9 mouse cellular contexts compared by ENCODE assay signal in genomic region chrX:60178744-60179458, GRCm38 (mm10). TPM values are rescaled to one million over a fixed set of nuclear protein-coding genes. Genes with fewer than 3 reads are reported as not detected.
A peak's percentile ranks its signal among the peaks of the same experiment; 100 is the strongest.
DNase-seq lines count a peak whose midpoint lies in the region; ATAC-seq and TF ChIP-seq lines count a peak whose summit lies in the region.
"Had no signal": no experiment of that assay in that cellular context is flagged by ENCODE, and none has a peak within 500 bp of the region (broad histone marks: within the 10 kb centered on the region; RNA-seq: fewer than 3 reads in every experiment).

Gene Mcf2, minus strand, starts transcription at chrX:60179089.

- no peaks in the 10 kb centered on the region for H3K36me3 ChIP-seq in kidney, postnatal 0 days (ENCODE audit: insufficient read depth, low read length)
- H3K36me3 ChIP-seq in heart, embryonic 11.5 days (ENCODE audit: control insufficient read depth, insufficient read depth, low read length) = no peaks in the 10 kb centered on the region
- no peaks in the 10 kb centered on the region for H3K36me3 ChIP-seq in limb, embryonic 14.5 days (ENCODE audit: control insufficient read depth, insufficient read depth, low read length)

- H3K9ac ChIP-seq in kidney, postnatal 0 days (ENCODE audit: low read depth, low read length) = no peak within 1 kb of the TSS
- H3K9ac ChIP-seq in heart, embryonic 11.5 days (ENCODE audit: low read depth, low read length) = no peak within 1 kb of the TSS
- 0 out of 2 replicates have a peak within 1 kb of the TSS, but pooled peaks have one; percentile 12 for H3K9ac ChIP-seq in limb, embryonic 14.5 days (ENCODE audit: low read depth, low read length, severe bottlenecking)

- WGBS in kidney, postnatal 0 days = 27% methylated on average over 28 of the region's 28 CpGs
- WGBS in heart, embryonic 11.5 days (ENCODE audit: insufficient replicate concordance) = 11% methylated on average over 28 of the region's 28 CpGs
- 12% methylated on average over 23 of the region's 28 CpGs for whole genome bisulfite sequencing in limb, embryonic 14.5 days

- H3K4me3 ChIP-seq in kidney, postnatal 0 days (replicated peaks; ENCODE audit: low read depth, low read length) = peak within 1 kb of the TSS; percentile 33
- H3K4me3 ChIP-seq in heart, embryonic 11.5 days (ENCODE audit: low read depth, low read length) = peak within 1 kb of the TSS; percentile 40
- peak within 1 kb of the TSS; percentile 34 for H3K4me3 ChIP-seq in limb, embryonic 14.5 days (replicated peaks; ENCODE audit: low read length)

- H3K27ac ChIP-seq in kidney, postnatal 0 days = no peak within 1 kb of the TSS
- no peak within 1 kb of the TSS for H3K27ac ChIP-seq in heart, embryonic 11.5 days (ENCODE audit: low read depth, low read length)
- no peak within 1 kb of the TSS for H3K27ac ChIP-seq in limb, embryonic 14.5 days (replicated peaks; ENCODE audit: low read depth, low read length)

- no peaks in the 10 kb centered on the region for H3K9me3 ChIP-seq in kidney, postnatal 0 days (replicated peaks; ENCODE audit: low read length)
- H3K9me3 ChIP-seq in heart, embryonic 11.5 days (replicated peaks; ENCODE audit: control insufficient read depth, low read length) = no peaks in the 10 kb centered on the region
- H3K9me3 ChIP-seq in limb, embryonic 14.5 days (ENCODE audit: control insufficient read depth, low read length) = no peaks in the 10 kb centered on the region

- peak; percentile 21; the same call in 1 of the 2 replicates for ATAC-seq in kidney, postnatal 0 days (replicated peaks; ENCODE audit: low FRiP score, low read depth)
- no peak for ATAC-seq in heart, embryonic 11.5 days (replicated peaks; ENCODE audit: insufficient number of reproducible peaks, low FRiP score, low TSS enrichment)
- ATAC-seq in limb, embryonic 14.5 days (ENCODE audit: low FRiP score, low read depth) = peak; percentile 26; the same call in 1 of the 2 replicates

- no peak for TF ChIP-seq POLR2A in brain, embryonic 14.5 days (IDR thresholded peaks at IDR 0.05; ENCODE audit: borderline replicate concordance, extremely low read depth, insufficient read depth, insufficient read length, poor library complexity, severe bottlenecking)
- no peak for TF ChIP-seq POLR2A in limb, embryonic 14.5 days (IDR thresholded peaks at IDR 0.05; ENCODE audit: borderline replicate concordance, extremely low read depth, insufficient read depth, insufficient read length)

- no peaks in the 10 kb centered on the region for H3K4me1 ChIP-seq in kidney, postnatal 0 days (replicated peaks; ENCODE audit: insufficient read depth, low read length)
- H3K4me1 ChIP-seq in heart, embryonic 11.5 days (ENCODE audit: control insufficient read depth, insufficient read depth, low read length) = no peaks in the 10 kb centered on the region
- H3K4me1 ChIP-seq in limb, embryonic 14.5 days (ENCODE audit: control insufficient read depth, insufficient read depth, low read length) = no peaks in the 10 kb centered on the region

- H3K27me3 ChIP-seq in kidney, postnatal 0 days (ENCODE audit: insufficient read depth, low read length) = no peaks in the 10 kb centered on the region
- H3K27me3 ChIP-seq in heart, embryonic 11.5 days (ENCODE audit: control insufficient read depth, insufficient read depth, low read length) = peaks cover 6% of the 10 kb centered on the region; the same call in 1 of the 2 replicates
- H3K27me3 ChIP-seq in limb, embryonic 14.5 days (ENCODE audit: control insufficient read depth, insufficient read depth, low read length) = no peaks in the 10 kb centered on the region

- peak; percentile 9 for DNase-seq in kidney, postnatal 0 days (ENCODE audit: low spot score)
- DNase-seq in kidney, adult 8-10 months = no peak
- DNase-seq in brain, embryonic 14.5 days (ENCODE audit: low read depth) = peak; percentile 42
- DNase-seq in limb, embryonic 14.5 days (ENCODE audit: low spot score) = no peak
- DNase-seq in ovary, postnatal 10 days (ENCODE audit: low spot score) = peak; percentile 1
- DNase-seq in layer of hippocampus, postnatal 25 days (ENCODE audit: extremely low spot score in 1 of 2, low spot score in 1 of 2) = no peak
- no peak for DNase-seq in right cerebral cortex, adult 18-20 months

- peak; percentile 8; the same call in 1 of the 2 replicates for TF ChIP-seq CTCF in kidney, postnatal 0 days (IDR thresholded peaks at IDR 0.05; ENCODE audit: low read depth)
- no peak for TF ChIP-seq CTCF in brain, embryonic 14.5 days (IDR thresholded peaks at IDR 0.05; ENCODE audit: borderline replicate concordance, extremely low read depth, insufficient read depth, insufficient read length)

- H3K4me2 ChIP-seq in kidney, postnatal 0 days (ENCODE audit: low read length) = peak within 1 kb of the TSS; percentile 64
- H3K4me2 ChIP-seq in heart, embryonic 11.5 days = peak within 1 kb of the TSS; percentile 79
- H3K4me2 ChIP-seq in limb, embryonic 14.5 days (replicated peaks; ENCODE audit: low read depth, low read length, severe bottlenecking) = peak within 1 kb of the TSS; percentile 62

RNA-seq across cellular contexts. Expression of gene Mcf2, which starts in this region (rescaled TPM):
- 0.96 and 1.1 TPM in 2 replicates for polyA plus RNA-seq in kidney, postnatal 0 days (2015; fragmentation: Nextera tagmentation; extraction: Ambion mirVana)
- polyA plus RNA-seq in brain, embryonic 14.5 days (2012; rRNA removed) = 0.64 and 0.93 TPM in 2 replicates
- polyA plus RNA-seq in heart, embryonic 11.5 days (2014; fragmentation: Nextera tagmentation; extraction: Ambion mirVana) = 0.04 and 0.07 TPM in 2 replicates
- 0.22 and 0.28 TPM in 2 replicates for polyA plus RNA-seq in limb, embryonic 14.5 days (2012; rRNA removed)
- 0.22 and 0.35 TPM in 2 replicates for polyA plus RNA-seq in limb, embryonic 14.5 days (2014; fragmentation: Nextera tagmentation; extraction: Ambion mirVana)
- total RNA-seq in layer of hippocampus, postnatal 25 days (2021) = 1 to 10 TPM; 3.0 to 3.9 TPM
- polyA plus RNA-seq: large intestine, adult 2 months had no signal

Comparison
In these comparisons a context has a peak if more than half of its experiments do, and no peak if none do; other contexts are left out.
1. DNase-seq: peak in kidney, postnatal 0 days (single experiment) and ovary, postnatal 10 days (single experiment); none in kidney, adult 8-10 months (0 of 2), limb, embryonic 14.5 days (single experiment), layer of hippocampus, postnatal 25 days (0 of 2) and right cerebral cortex, adult 18-20 months (single experiment).
2. Peak in DNase-seq in brain, embryonic 14.5 days; RNA of the gene not detected or under 1 TPM.
3. Peak in ATAC-seq, H3K4me3 ChIP-seq, H3K9ac ChIP-seq and H3K4me2 ChIP-seq in limb, embryonic 14.5 days; RNA of the gene not detected or under 1 TPM.
4. Peak in every context shown above with its lines, with median percentiles within 50 percentile points of each other: H3K4me2 ChIP-seq and H3K4me3 ChIP-seq.